ENCODE assay signal across 13 mouse cellular contexts in genomic region chr15:21315457-21315856, GRCm38 (mm10).
"Had no signal": no experiment of that assay in that cellular context is flagged by ENCODE, and none has a peak within 500 bp of the region (broad histone marks: within the 10 kb centered on the region; RNA-seq: fewer than 3 reads in every experiment).

No protein-coding gene starts in this region.

- H3K36me3 ChIP-seq: liver, embryonic 13.5 days had no signal

- H3K9ac ChIP-seq: liver, embryonic 13.5 days had no signal

- H3K4me3 ChIP-seq: left cerebral cortex, adult 2 months; liver, embryonic 13.5 days had no signal

- H3K27ac ChIP-seq: left cerebral cortex, adult 2 months; liver, embryonic 13.5 days had no signal

- H3K4me1 ChIP-seq: liver, embryonic 13.5 days had no signal

- DNase-seq: kidney, adult 18-20 months; kidney, adult 9 months; kidney, postnatal 25 days; liver, embryonic 13.5 days; lung, adult 2 months; lung, postnatal 14 days; lung, postnatal 4 days; midbrain, embryonic 14.5 days; thymus, adult 2 months; thymus, postnatal 14 days; thymus, postnatal 4 days had no signal

- H3K27me3 ChIP-seq: liver, embryonic 13.5 days had no signal

- H3K9me3 ChIP-seq: liver, embryonic 13.5 days had no signal

- H3K4me2 ChIP-seq: liver, embryonic 13.5 days; midbrain, embryonic 11.5 days had no signal
